Mouse (Mus musculus): ENCODE data around the gene Sugct. TPM values are rescaled to one million over a fixed set of nuclear protein-coding genes. Genes with fewer than 3 reads are reported as not detected.

The Sugct gene
- polyA plus RNA-seq, 1 experiment, result 0.18 TPM

- Histone ChIP-seq H3K4me3 (ENCODE audit: extremely low read depth, insufficient read depth, insufficient read length) (no peak overlapping the region), H3K4me1 (ENCODE audit: control insufficient read depth, insufficient read depth, insufficient read length) (no peaks in the 10 kb centered on the region), H3K27me3 (ENCODE audit: control insufficient read depth, insufficient read depth, low read length) (no peaks in the 10 kb centered on the region), H3K27ac (ENCODE audit: insufficient read depth, low read length) (no peak overlapping the region), H3K36me3 (ENCODE audit: control insufficient read depth, insufficient read depth, low read length) (no peaks in the 10 kb centered on the region)
- DNase-seq (ENCODE audit: low read depth in 1 of 2, low spot score in 2 of 2), result no peak
- TF ChIP-seq CTCF (IDR thresholded peaks at IDR 0.05; ENCODE audit: extremely low read depth, insufficient read depth, insufficient read length, insufficient replicate concordance) (no peak), POLR2A (IDR thresholded peaks at IDR 0.05; ENCODE audit: low read depth, low read length) (no peak)
These were observed 482.7 kb downstream of the Sugct start for GRCm38 (mm10) chr13:17212681-17213080.

GRCm38 (mm10) chr13:17190180-17190762 lies 505.1 kb downstream of the Sugct start:
- no peak for TF ChIP-seq POLR2A (IDR thresholded peaks at IDR 0.05; ENCODE audit: low read depth, low read length)
- TF ChIP-seq CTCF (IDR thresholded peaks at IDR 0.05; ENCODE audit: extremely low read depth, insufficient read depth, insufficient read length, insufficient replicate concordance), result no peak
- Histone ChIP-seq H3K27ac (ENCODE audit: insufficient read depth, low read length) (no peak overlapping the region), H3K4me3 (ENCODE audit: extremely low read depth, insufficient read depth, insufficient read length) (no peak overlapping the region), H3K36me3 (ENCODE audit: control insufficient read depth, insufficient read depth, low read length) (no peaks in the 10 kb centered on the region), H3K27me3 (ENCODE audit: control insufficient read depth, insufficient read depth, low read length) (no peaks in the 10 kb centered on the region), H3K4me1 (ENCODE audit: control insufficient read depth, insufficient read depth, insufficient read length) (no peaks in the 10 kb centered on the region; the same call in 1 of the 2 replicates)
- no peak for DNase-seq (ENCODE audit: low read depth in 1 of 2, low spot score in 2 of 2)
- WGBS, result 92% methylated on average over 3 of the region's 3 CpGs

- 5% methylated on average over 8 of the region's 8 CpGs for WGBS
- Histone ChIP-seq H3K4me3 (ENCODE audit: extremely low read depth, insufficient read depth, insufficient read length) (no peak overlapping the region), H3K27ac (ENCODE audit: insufficient read depth, low read length) (no peak overlapping the region), H3K27me3 (ENCODE audit: control insufficient read depth, insufficient read depth, low read length) (no peaks in the 10 kb centered on the region), H3K36me3 (ENCODE audit: control insufficient read depth, insufficient read depth, low read length) (no peaks in the 10 kb centered on the region), H3K4me1 (ENCODE audit: control insufficient read depth, insufficient read depth, insufficient read length) (peaks cover 4% of the 10 kb centered on the region; the same call in 1 of the 2 replicates)
- DNase-seq (ENCODE audit: low read depth in 1 of 2, low spot score in 2 of 2), result no peak
- TF ChIP-seq POLR2A (IDR thresholded peaks at IDR 0.05; ENCODE audit: low read depth, low read length), result no peak
- TF ChIP-seq CTCF (IDR thresholded peaks at IDR 0.05; ENCODE audit: extremely low read depth, insufficient read depth, insufficient read length, insufficient replicate concordance), result no peak
These were observed 510.1 kb downstream of the Sugct start for GRCm38 (mm10) chr13:17185253-17185652.

DNA sequence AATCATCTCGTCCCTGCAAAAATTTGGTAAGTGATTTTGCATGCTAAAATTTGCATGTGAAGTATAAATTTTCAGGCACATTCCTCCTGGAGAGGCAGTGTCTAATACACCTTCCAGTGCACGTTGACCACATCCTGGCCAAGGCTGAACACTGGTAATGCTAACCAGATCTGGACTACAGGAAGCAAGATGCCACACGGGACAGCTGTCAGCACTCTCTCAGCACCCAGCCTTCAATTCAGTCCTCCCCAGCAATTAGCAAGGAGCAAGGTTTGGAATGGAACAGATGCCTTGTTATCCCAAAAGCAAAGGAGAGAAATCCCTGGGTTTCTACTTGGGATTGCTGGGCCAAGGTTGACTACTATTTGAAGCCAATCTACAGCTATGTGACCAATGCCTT lies 529.4 kb downstream of the Sugct start:
- Histone ChIP-seq H3K36me3 (ENCODE audit: control insufficient read depth, insufficient read depth, low read length) (no peaks in the 10 kb centered on the region), H3K4me3 (ENCODE audit: extremely low read depth, insufficient read depth, insufficient read length) (no peak overlapping the region), H3K4me1 (ENCODE audit: control insufficient read depth, insufficient read depth, insufficient read length) (no peaks in the 10 kb centered on the region), H3K27me3 (ENCODE audit: control insufficient read depth, insufficient read depth, low read length) (no peaks in the 10 kb centered on the region), H3K27ac (ENCODE audit: insufficient read depth, low read length) (no peak overlapping the region)
- WGBS, result 48% methylated on average over 3 of the region's 3 CpGs
- DNase-seq (ENCODE audit: low read depth in 1 of 2, low spot score in 2 of 2), result no peak
- TF ChIP-seq POLR2A (IDR thresholded peaks at IDR 0.05; ENCODE audit: low read depth, low read length) (no peak), CTCF (IDR thresholded peaks at IDR 0.05; ENCODE audit: extremely low read depth, insufficient read depth, insufficient read length, insufficient replicate concordance) (no peak)

GRCm38 (mm10) chr13:17164721-17165120 lies 530.6 kb downstream of the Sugct start:
- 88% methylated on average over 3 of the region's 3 CpGs for whole genome bisulfite sequencing
- Histone ChIP-seq H3K4me3 (ENCODE audit: extremely low read depth, insufficient read depth, insufficient read length) (no peak overlapping the region), H3K27ac (ENCODE audit: insufficient read depth, low read length) (no peak overlapping the region), H3K4me1 (ENCODE audit: control insufficient read depth, insufficient read depth, insufficient read length) (no peaks in the 10 kb centered on the region), H3K27me3 (ENCODE audit: control insufficient read depth, insufficient read depth, low read length) (no peaks in the 10 kb centered on the region), H3K36me3 (ENCODE audit: control insufficient read depth, insufficient read depth, low read length) (no peaks in the 10 kb centered on the region)
- DNase-seq (ENCODE audit: low read depth in 1 of 2, low spot score in 2 of 2), result no peak
- TF ChIP-seq POLR2A (IDR thresholded peaks at IDR 0.05; ENCODE audit: low read depth, low read length) (no peak), CTCF (IDR thresholded peaks at IDR 0.05; ENCODE audit: extremely low read depth, insufficient read depth, insufficient read length, insufficient replicate concordance) (no peak)

DNA sequence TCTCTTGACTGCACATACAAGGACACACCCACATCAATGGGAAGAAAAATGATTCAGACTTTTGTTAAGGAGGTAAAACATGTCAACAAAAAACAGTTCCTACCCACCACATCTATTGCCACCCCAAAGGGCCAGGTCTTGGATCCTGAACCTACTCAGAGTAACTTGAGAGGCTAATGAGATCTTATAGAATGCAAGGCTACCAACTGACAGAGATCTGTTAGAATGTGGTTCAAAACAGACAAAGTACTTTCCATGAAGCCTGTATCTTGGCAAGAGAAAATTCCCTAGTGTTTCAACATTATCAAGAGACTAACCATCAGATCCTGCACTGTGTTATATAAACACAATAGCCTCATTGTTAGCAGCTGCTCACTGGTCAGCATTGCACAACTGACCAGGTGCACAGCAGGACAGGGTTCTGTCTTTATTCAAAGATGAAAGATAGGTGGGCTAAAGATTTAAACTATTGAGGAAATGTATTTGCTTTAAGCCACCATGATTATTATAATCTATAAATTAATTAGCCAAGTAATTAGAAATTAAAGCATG lies 548.8 kb downstream of the Sugct start:
- H3K4me1 ChIP-seq (ENCODE audit: control insufficient read depth, insufficient read depth, insufficient read length), result no peaks in the 10 kb centered on the region
- no peak for DNase-seq (ENCODE audit: low read depth in 1 of 2, low spot score in 2 of 2)
- TF ChIP-seq CTCF (IDR thresholded peaks at IDR 0.05; ENCODE audit: extremely low read depth, insufficient read depth, insufficient read length, insufficient replicate concordance), result no peak
- TF ChIP-seq POLR2A (IDR thresholded peaks at IDR 0.05; ENCODE audit: low read depth, low read length), result no peak
- no peaks in the 10 kb centered on the region for H3K36me3 ChIP-seq (ENCODE audit: control insufficient read depth, insufficient read depth, low read length)
- no peaks in the 10 kb centered on the region for H3K27me3 ChIP-seq (ENCODE audit: control insufficient read depth, insufficient read depth, low read length)
- H3K4me3 ChIP-seq (ENCODE audit: extremely low read depth, insufficient read depth, insufficient read length), result no peak overlapping the region
- H3K27ac ChIP-seq (ENCODE audit: insufficient read depth, low read length), result no peak overlapping the region

DNA sequence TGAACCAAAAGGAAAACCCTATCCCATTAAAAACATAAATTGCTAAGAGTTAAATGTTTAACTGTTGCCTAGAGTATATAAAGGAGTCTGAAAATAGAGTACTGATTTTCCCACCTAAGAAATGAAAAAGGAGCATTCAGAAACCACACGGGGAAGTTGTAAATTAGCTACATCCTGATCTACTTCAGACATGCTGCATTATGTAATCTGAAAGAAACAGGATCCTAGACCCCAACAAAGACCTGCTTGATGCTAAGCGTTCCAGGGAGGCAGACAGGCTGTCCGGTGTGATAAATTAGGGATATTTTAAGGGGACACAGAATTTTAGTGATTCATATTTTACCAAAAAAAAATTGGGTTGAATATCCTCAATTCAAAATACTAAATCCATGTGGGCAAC lies 579.3 kb downstream of the Sugct start:
- no peak overlapping the region for H3K4me3 ChIP-seq (ENCODE audit: extremely low read depth, insufficient read depth, insufficient read length)
- no peaks in the 10 kb centered on the region for H3K36me3 ChIP-seq (ENCODE audit: control insufficient read depth, insufficient read depth, low read length)
- H3K27ac ChIP-seq (ENCODE audit: insufficient read depth, low read length), result no peak overlapping the region
- no peak for TF ChIP-seq POLR2A (IDR thresholded peaks at IDR 0.05; ENCODE audit: low read depth, low read length)
- no peak for TF ChIP-seq CTCF (IDR thresholded peaks at IDR 0.05; ENCODE audit: extremely low read depth, insufficient read depth, insufficient read length, insufficient replicate concordance)
- H3K4me1 ChIP-seq (ENCODE audit: control insufficient read depth, insufficient read depth, insufficient read length), result no peaks in the 10 kb centered on the region
- no peak for DNase-seq (ENCODE audit: low read depth in 1 of 2, low spot score in 2 of 2)
- 12% methylated on average over 3 of the region's 3 CpGs for WGBS
- H3K27me3 ChIP-seq (ENCODE audit: control insufficient read depth, insufficient read depth, low read length), result no peaks in the 10 kb centered on the region

All from spleen, adult 2 months (tissue).